Mouse (Mus musculus) liver, embryonic 14.5 days (tissue): Measurements from ENCODE around the gene Stk16. TPM values are rescaled to one million over a fixed set of nuclear protein-coding genes. Genes with fewer than 3 reads are reported as not detected.
A peak's percentile ranks its signal among the peaks of the same experiment; 100 is the strongest.
"Not testable (repeated sequence)": the region's sequence is repeated elsewhere in the genome, so short reads cannot be mapped to it uniquely, and the experiment has no call there.

Experiments
- ATAC-seq: fragments of 200-750 bp; cut with Nextera tagmentation; 2 replicates; pipeline ENCODE4 v1.8.0; 2017; ENCODE audit warnings: moderate number of reproducible peaks, mild to moderate bottlenecking, moderate library complexity; ENCODE audit not compliant: insufficient read depth
- DNase-seq, 3 experiments: peaks; one replicate each; pipeline ENCODE4 v3.0.0-alpha.2; 2012 to 2013; ENCODE audit warnings: low read depth in 3 of 3, low spot score in 3 of 3
- H3K27ac ChIP-seq: fragments of 300-500 bp; sonication (generic); 2 replicates; pipeline ENCODE4 v1.5.1; 2014; ENCODE audit warnings: moderate library complexity, mild to moderate bottlenecking, control low read depth, inconsistent platforms
- H3K27me3 ChIP-seq: fragments of 300-500 bp; sonication (generic); 2 replicates; pipeline ENCODE4 v1.6.1; 2014; ENCODE audit warnings: mild to moderate bottlenecking, low read length, moderate library complexity; ENCODE audit not compliant: control insufficient read depth, insufficient read depth
- H3K36me3 ChIP-seq: fragments of 300-500 bp; sonication (generic); replicated peaks from 2 replicates; pipeline ENCODE4 v1.6.1; 2014; ENCODE audit warnings: low read depth; ENCODE audit not compliant: control insufficient read depth, insufficient read depth
- H3K4me1 ChIP-seq, 2 experiments: fragments of 200-500 bp in 1 of 2; fragments of 300-500 bp in 1 of 2; sonication (generic) in 1 of 2; replicated peaks; 2 replicates each; pipeline ENCODE4 v1.6.1; 2012 to 2014; ENCODE audit warnings: antibody characterized with exemption in 1 of 2, inconsistent platforms in 1 of 2, low read length in 1 of 2; ENCODE audit not compliant: control insufficient read depth in 2 of 2, insufficient read depth in 2 of 2
- H3K4me2 ChIP-seq: fragments of 300-500 bp; sonication (generic); 2 replicates; pipeline ENCODE4 v1.6.1; 2014; ENCODE audit warnings: low read depth, mild to moderate bottlenecking, control low read depth, moderate library complexity
- H3K4me3 ChIP-seq, 2 experiments: fragments of 200-500 bp in 1 of 2; fragments of 300-500 bp in 1 of 2; sonication (generic) in 1 of 2; 2 replicates each; pipeline ENCODE4 v1.5.1; 2012 to 2014; ENCODE audit warnings: low read depth in 2 of 2, low read length in 2 of 2, mild to moderate bottlenecking in 2 of 2, control low read depth in 1 of 2, inconsistent platforms in 1 of 2, moderate library complexity in 1 of 2; ENCODE audit not compliant: insufficient read depth in 1 of 2
- H3K9ac ChIP-seq: fragments of 300-500 bp; sonication (generic); replicated peaks from 2 replicates; pipeline ENCODE4 v1.6.1; 2014; ENCODE audit warnings: mild to moderate bottlenecking, control low read depth, moderate library complexity
- H3K9me3 ChIP-seq: fragments of 300-500 bp; sonication (generic); 2 replicates; pipeline ENCODE4 v1.6.1; 2016; ENCODE audit warnings: low read length, mixed read lengths; ENCODE audit not compliant: control insufficient read depth
- CTCF ChIP-seq: IDR thresholded peaks from 2 replicates; pipeline ENCODE4 v1.5.1; 2016; ENCODE audit warnings: antibody characterized with exemption, low read depth, control low read depth
- EP300 ChIP-seq: IDR thresholded peaks from 2 replicates; pipeline ENCODE4 v1.6.1; 2016; ENCODE audit warnings: antibody characterized with exemption, low read depth
- WGBS: fragments of 180-500 bp; shearing (Covaris S2); extraction: QIAGEN DNeasy Blood & Tissue Kit; methylation state at CpG from one replicate; pipeline ENCODE4 v1.1.7; 2014; ENCODE audit not compliant: insufficient replicate concordance; 5-methylcytosine and 5-hydroxymethylcytosine counted together
- polyA plus RNA-seq, 2 experiments: library from polyadenylated mRNA; depleted of rRNA in 1 of 2; stranded (reverse) in 1 of 2; unstranded in 1 of 2; fragments of >200 nt; fragmentation: Nextera tagmentation in 1 of 2; extraction: Ambion mirVana in 1 of 2; gene quantifications; 2 replicates each; pipeline versions ENCODE4 v1.2.1 to v1.2.3; 2012 to 2014

Stk16 gene
- polyA plus RNA-seq, 2 experiments = 61.8 to 93.3 TPM

- peaks cover 29 to 52% of the 10 kb centered on the region in 2 experiments for H3K4me1 ChIP-seq
- H3K27me3 ChIP-seq = no peaks in the 10 kb centered on the region
- peak in 1 of 3 experiments; percentile 55 for DNase-seq
- H3K4me2 ChIP-seq = peak overlapping the region; percentile 47
- H3K36me3 ChIP-seq = no peaks in the 10 kb centered on the region
- TF ChIP-seq CTCF = no peak
- TF ChIP-seq EP300 = peak; percentile 65
- peak; percentile 88 for ATAC-seq
- peak overlapping the region; percentile 81 for H3K27ac ChIP-seq
- no peak overlapping the region; the same call in 1 of the 2 replicates for H3K9ac ChIP-seq
- H3K4me3 ChIP-seq = no peak overlapping the region
- WGBS = 23% methylated on average over 4 of the region's 4 CpGs
- H3K9me3 ChIP-seq = no peaks in the 10 kb centered on the region
These were observed 18.5 kb downstream of the Stk16 start for GRCm38 (mm10) chr1:75229158-75229557.

- Histone ChIP-seq H3K9ac (no peak overlapping the region), H3K27me3 (no peaks in the 10 kb centered on the region), H3K9me3 (no peaks in the 10 kb centered on the region), H3K4me3 (no peak overlapping the region), H3K4me2 (peak overlapping the region; percentile 27; the same call in 1 of the 2 replicates), H3K4me1 (peaks cover 38 to 61% of the 10 kb centered on the region in 2 experiments), H3K36me3 (no peaks in the 10 kb centered on the region), H3K27ac (no peak overlapping the region)
- no peak for TF ChIP-seq EP300
- ATAC-seq (peak; percentile 39; the same call in 1 of the 2 replicates), DNase-seq (no peak)
- 54% methylated on average over 7 of the region's 7 CpGs for WGBS
These were observed 19.8 kb downstream of the Stk16 start for GRCm38 (mm10) chr1:75230335-75230994.

- WGBS = 56% methylated on average over 4 of the region's 4 CpGs
- H3K36me3 ChIP-seq = no peaks in the 10 kb centered on the region
- H3K9ac ChIP-seq = no peak overlapping the region
- no peak overlapping the region for H3K4me2 ChIP-seq
- ATAC-seq (no peak), DNase-seq (no peak)
- no peak for TF ChIP-seq EP300
- TF ChIP-seq CTCF = no peak
- no peaks in the 10 kb centered on the region for H3K9me3 ChIP-seq
- H3K27me3 ChIP-seq = no peaks in the 10 kb centered on the region
- no peak overlapping the region for H3K4me3 ChIP-seq
- H3K4me1 ChIP-seq = peaks cover 38 to 61% of the 10 kb centered on the region in 2 experiments
- H3K27ac ChIP-seq = peak overlapping the region; percentile 10
These were observed 20.6 kb downstream of the Stk16 start for GRCm38 (mm10) chr1:75231224-75231623.

- Histone ChIP-seq H3K4me1 (peaks cover 38 to 59% of the 10 kb centered on the region in 2 experiments), H3K9ac (no peak within 1 kb of the TSS), H3K4me2 (no peak within 1 kb of the TSS), H3K4me3 (no peak within 1 kb of the TSS), H3K27ac (peak within 1 kb of the TSS; percentile 10), H3K36me3 (no peaks in the 10 kb centered on the region), H3K27me3 (no peaks in the 10 kb centered on the region), H3K9me3 (no peaks in the 10 kb centered on the region)
- WGBS = 54% methylated on average over 5 of the region's 5 CpGs
- ATAC-seq = no peak
- no peak for DNase-seq
- TF ChIP-seq EP300 = no peak
- no peak for TF ChIP-seq CTCF
These were observed 21.1 kb downstream of the Stk16 start, which contains the start of gene A630095N17Rik for GRCm38 (mm10) chr1:75231664-75232152. TSS of gene A630095N17Rik (minus strand) at chr1:75232102.

GRCm38 (mm10) chr1:75232489-75232888, 21.9 kb downstream of the Stk16 start:
- not testable (repeated sequence) for DNase-seq, H3K27me3 ChIP-seq, H3K36me3 ChIP-seq, ATAC-seq, H3K27ac ChIP-seq, H3K4me3 ChIP-seq, H3K9ac ChIP-seq, H3K4me2 ChIP-seq, H3K9me3 ChIP-seq
- H3K4me1 ChIP-seq = peaks cover 42 to 61% of the 10 kb centered on the region in 2 experiments
- WGBS = 59% methylated on average over 4 of the region's 4 CpGs
- TF ChIP-seq CTCF = peak; percentile 62
